Mouse (Mus musculus) gastrocnemius, adult 2 months (tissue): ENCODE results near the gene Tfap2b. TPM values are rescaled to one million over a fixed set of nuclear protein-coding genes. Genes with fewer than 3 reads are reported as not detected.

ENCODE experiments used
- DNase-seq: peaks from one replicate; pipeline ENCODE4 v3.0.0; 2022
- H3K27ac ChIP-seq: fragments of 200-600 bp; 2 replicates; pipeline ENCODE4 v1.8.1; 2022; ENCODE audit warnings: mild to moderate bottlenecking
- H3K4me3 ChIP-seq: fragments of 200-600 bp; 2 replicates; pipeline ENCODE4 v1.8.1; 2022; ENCODE audit warnings: mild to moderate bottlenecking, moderate library complexity
- CTCF ChIP-seq: fragments of 200-600 bp; IDR thresholded peaks from 2 replicates; pipeline ENCODE4 v1.8.1; 2022; ENCODE audit warnings: antibody characterized with exemption, mild to moderate bottlenecking, moderate library complexity
- intact Hi-C: fragments of 180-260 bp; cut with DNase I; formaldehyde crosslinking; loops from one replicate; pipeline ENCODE4 v1.15.1; 2025
- long read RNA-seq, 2 experiments: library from polyadenylated mRNA; stranded (forward); transcript quantifications; one replicate each; pipeline ENCODE4 v2.0.0; 2021
- total RNA-seq, 2 experiments: library from RNA; stranded (reverse); gene quantifications; 2 replicates each; pipeline ENCODE4 v1.2.3; 2021

The Tfap2b gene
- total RNA-seq: not detected
- long read RNA-seq, experiment 1: 0 reads
- long read RNA-seq, experiment 2: 0 reads

- no peak for TF ChIP-seq CTCF
- DNase-seq: no peak
- intact Hi-C loops: no loop called here
- H3K4me3 ChIP-seq: peak within 1 kb of the TSS; percentile 44
- no peak within 1 kb of the TSS for H3K27ac ChIP-seq
These were observed at the start of gene Tfap2b for GRCm38 (mm10) chr1:19208641-19209358. Tfap2b (plus strand) TSS chr1:19208914.

- intact Hi-C loops: no loop called here
- Histone ChIP-seq H3K27ac (no peak overlapping the region), H3K4me3 (no peak overlapping the region)
- peak; percentile 58 for TF ChIP-seq CTCF
- DNase-seq: no peak
These were observed 29.8 kb upstream of the Tfap2b start for GRCm38 (mm10) chr1:19178742-19179397.

DNA sequence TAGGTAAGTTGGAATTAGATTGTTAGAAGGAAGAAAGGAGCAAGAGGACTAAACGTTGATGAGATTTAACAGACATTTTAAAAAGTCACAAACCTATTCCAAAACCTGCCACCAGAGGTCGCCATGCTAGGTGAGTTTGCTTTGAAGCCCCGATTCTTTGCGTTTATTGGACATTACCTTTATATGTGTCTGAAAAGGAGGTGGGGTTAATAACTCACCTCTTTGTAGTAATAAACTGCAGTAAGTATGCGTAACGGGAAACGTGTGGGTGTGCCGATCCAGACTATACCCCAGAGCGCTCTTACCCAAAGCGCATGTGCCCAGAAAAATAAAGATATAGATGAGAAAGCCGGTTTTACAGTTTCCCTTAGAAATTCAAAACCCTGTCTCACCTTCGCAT lies 3.1 kb upstream of the Tfap2b start:
- H3K4me3 ChIP-seq: no peak overlapping the region
- peak; percentile 67 for TF ChIP-seq CTCF

GRCm38 (mm10) chr1:19206194-19206593 lies 2.5 kb upstream of the Tfap2b start:
- intact Hi-C loops: no loop called here
- TF ChIP-seq CTCF: no peak
- DNase-seq: no peak
- no peak overlapping the region for H3K27ac ChIP-seq
- H3K4me3 ChIP-seq: no peak overlapping the region

More for the DNA sequence above, 3.1 kb upstream of the Tfap2b start:
- intact Hi-C loops: no loop called here
- no peak overlapping the region for H3K27ac ChIP-seq
- no peak for DNase-seq

DNA sequence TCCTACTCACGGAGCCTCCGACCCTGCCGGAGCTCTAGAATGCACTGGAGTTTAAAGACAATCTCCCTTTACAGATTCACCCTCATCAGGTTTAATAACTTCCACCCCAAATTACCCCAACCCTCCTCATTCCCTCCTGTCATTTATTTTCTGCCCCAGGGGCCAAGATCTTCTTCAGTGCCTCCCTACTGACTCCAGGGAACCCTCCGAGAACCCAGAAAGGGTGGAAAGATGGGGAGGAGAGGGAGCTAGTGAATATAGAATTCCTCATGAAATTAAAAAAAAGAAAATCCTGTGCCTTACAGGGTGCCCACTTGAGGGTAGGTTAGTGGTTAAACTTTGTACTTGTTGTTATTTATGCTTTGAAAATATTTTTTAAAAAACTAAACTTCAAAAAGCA lies 1.1 kb upstream of the Tfap2b start:
- intact Hi-C loops: no loop called here
- no peak overlapping the region for H3K27ac ChIP-seq
- no peak for DNase-seq
- TF ChIP-seq CTCF: no peak
- no peak overlapping the region for H3K4me3 ChIP-seq

- no peak for DNase-seq
- intact Hi-C loops: no loop called here
- Histone ChIP-seq H3K4me3 (no peak overlapping the region), H3K27ac (no peak overlapping the region)
- TF ChIP-seq CTCF: no peak
These were observed 638 bp downstream of the Tfap2b start for GRCm38 (mm10) chr1:19209359-19209745.

DNA sequence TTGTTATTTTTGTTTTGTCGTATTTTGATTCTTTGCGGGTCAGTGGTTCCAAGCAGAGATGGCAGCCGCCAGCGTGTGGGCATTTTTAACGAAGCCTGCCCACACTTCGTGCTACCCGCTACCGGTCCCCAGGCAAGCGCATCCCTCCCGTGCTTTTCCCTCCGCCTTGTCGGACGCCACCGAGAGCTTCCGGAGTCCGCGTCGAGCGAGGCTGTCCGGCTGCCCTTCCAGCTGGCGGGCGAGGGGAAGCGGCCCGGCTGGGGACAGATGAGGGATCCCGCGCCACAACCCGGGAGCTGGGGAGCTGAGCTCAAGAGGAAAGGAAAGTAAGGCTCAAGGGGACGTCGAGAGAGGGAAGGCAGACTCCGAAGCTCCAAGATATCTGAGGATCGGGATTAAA lies 1.1 kb downstream of the Tfap2b start:
- Histone ChIP-seq H3K4me3 (peak overlapping the region; percentile 44), H3K27ac (no peak overlapping the region)
- no peak for TF ChIP-seq CTCF
- intact Hi-C loops: no loop called here
- no peak for DNase-seq

DNA sequence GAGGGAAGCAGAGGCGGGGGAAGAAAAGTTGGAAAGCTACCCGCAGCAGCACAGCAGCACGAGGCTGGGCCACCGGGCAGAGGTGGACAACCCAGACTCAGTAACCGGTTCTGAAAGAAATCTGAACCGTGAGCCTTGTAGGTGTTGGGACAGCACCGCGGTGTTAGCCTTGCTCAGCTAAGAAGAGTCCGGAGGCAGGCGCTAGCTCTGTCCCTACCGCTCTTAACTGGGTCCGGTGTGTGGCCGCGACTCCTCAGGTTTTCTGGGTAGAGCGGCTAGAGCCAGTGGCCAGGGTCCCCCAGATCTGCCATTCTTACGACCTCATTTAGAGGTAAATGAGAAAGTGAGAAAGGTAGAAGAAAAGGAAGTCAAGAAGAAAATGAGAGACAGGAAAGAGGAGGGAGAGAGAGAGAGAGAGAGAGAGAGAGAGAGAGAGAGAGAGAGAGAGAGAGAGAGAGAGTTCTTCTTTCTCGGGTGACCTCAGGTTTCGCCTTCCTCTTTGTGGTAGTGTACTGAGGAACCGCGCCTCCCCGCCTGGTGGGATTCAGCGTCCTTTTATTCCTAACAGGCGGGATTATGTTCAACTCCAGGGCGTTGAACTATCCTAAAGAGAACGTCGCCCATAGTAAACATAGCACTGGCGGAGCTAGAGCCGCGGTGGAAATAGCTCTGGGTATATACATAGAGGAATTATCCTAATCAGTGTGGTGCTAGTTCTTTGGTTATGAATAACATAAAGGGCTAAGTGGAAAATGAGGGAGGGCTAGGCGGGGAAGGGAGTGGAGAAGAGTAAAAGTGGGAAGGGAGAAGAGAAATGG lies 1.7 kb downstream of the Tfap2b start:
- intact Hi-C loops: no loop called here
- no peak for TF ChIP-seq CTCF
- DNase-seq: no peak
- Histone ChIP-seq H3K27ac (no peak overlapping the region), H3K4me3 (peak overlapping the region; percentile 44)

GRCm38 (mm10) chr1:19211033-19211405 lies 2.3 kb downstream of the Tfap2b start:
- Histone ChIP-seq H3K27ac (no peak overlapping the region), H3K4me3 (no peak overlapping the region)
- intact Hi-C loops: no loop called here
- DNase-seq: no peak
- TF ChIP-seq CTCF: no peak

DNA sequence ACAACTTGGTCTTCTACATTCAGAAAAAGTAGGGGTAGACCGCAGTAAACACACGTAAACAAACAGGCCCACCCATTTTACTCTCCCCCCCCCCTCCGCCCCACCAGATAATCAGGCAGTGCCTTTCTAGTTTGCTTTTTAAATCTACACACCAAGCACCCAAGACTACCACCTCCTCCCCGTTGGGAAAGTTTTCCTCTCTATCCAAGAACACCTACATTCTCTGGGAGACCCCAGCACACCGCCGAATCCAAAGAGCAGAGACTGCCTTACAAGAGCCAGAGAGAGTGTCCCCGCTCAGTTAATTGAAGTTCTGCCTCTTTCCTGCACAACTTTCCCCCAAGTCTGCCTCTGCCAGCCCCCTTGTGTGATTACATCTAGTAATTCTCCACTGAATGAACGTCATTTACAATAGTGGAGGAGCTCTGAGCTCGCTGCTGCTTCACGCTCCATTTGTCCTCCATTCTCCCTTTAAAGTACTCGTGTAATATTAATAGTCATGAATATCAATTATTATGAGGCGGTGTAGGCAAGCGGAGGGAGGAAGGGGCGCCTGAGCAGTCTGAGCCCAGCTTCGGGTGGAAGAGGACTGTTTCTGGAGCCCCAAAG lies 2.9 kb downstream of the Tfap2b start:
- no peak overlapping the region for H3K4me3 ChIP-seq
- intact Hi-C loops: no loop called here
- H3K27ac ChIP-seq: no peak overlapping the region
- DNase-seq: no peak
- no peak for TF ChIP-seq CTCF

GRCm38 (mm10) chr1:19212691-19213090 lies 4.0 kb downstream of the Tfap2b start:
- Histone ChIP-seq H3K4me3 (no peak overlapping the region), H3K27ac (no peak overlapping the region)
- DNase-seq: no peak
- intact Hi-C loops: no loop called here
- no peak for TF ChIP-seq CTCF

- H3K4me3 ChIP-seq: no peak overlapping the region
- DNase-seq: no peak
These were observed 4.5 kb downstream of the Tfap2b start for GRCm38 (mm10) chr1:19213171-19213570.

More at GRCm38 (mm10) chr1:19213171-19213570, 4.5 kb downstream of the Tfap2b start:
- no peak overlapping the region for H3K27ac ChIP-seq
- intact Hi-C loops: no loop called here
- TF ChIP-seq CTCF: no peak
